Mouse (Mus musculus): ENCODE measurements around the gene Birc7. TPM values are rescaled to one million over a fixed set of nuclear protein-coding genes. Genes with fewer than 3 reads are reported as not detected.

Gene Birc7
- polyA plus RNA-seq, 1 experiment from 2014 or later = 0.09 TPM

Small RNA genes lying within 50 kb of the gene (microRNA-seq; reads per million reads assigned to microRNA genes)
- gene Mir124a-3 = not detected

Other genes with a start within 250 kb of the Birc7 start
- 15.8 and 17.0 TPM in 2 replicates for gene Dido1, start 219.0 kb upstream of the Birc7 start, polyA plus RNA-seq (2015; fragmentation: Nextera tagmentation; extraction: Ambion mirVana)
- gene Gid8, start 218.9 kb upstream of the Birc7 start, polyA plus RNA-seq (2015; fragmentation: Nextera tagmentation; extraction: Ambion mirVana) = 45.7 and 49.4 TPM in 2 replicates
- gene Slc17a9, start 203.8 kb upstream of the Birc7 start, polyA plus RNA-seq (2015; fragmentation: Nextera tagmentation; extraction: Ambion mirVana) = 1.4 and 1.7 TPM in 2 replicates
- not detected in 2 replicates for gene Bhlhe23, start 152.1 kb upstream of the Birc7 start, polyA plus RNA-seq (2015; fragmentation: Nextera tagmentation; extraction: Ambion mirVana)
- gene Ythdf1, start 8.1 kb upstream of the Birc7 start, polyA plus RNA-seq (2015; fragmentation: Nextera tagmentation; extraction: Ambion mirVana) = 17.5 and 33.9 TPM in 2 replicates
- 41.0 TPM in 2 replicates for gene Nkain4, start 25.7 kb downstream of the Birc7 start, polyA plus RNA-seq (2015; fragmentation: Nextera tagmentation; extraction: Ambion mirVana)
- 76.1 and 86.1 TPM in 2 replicates for gene Arfgap1, start 38.2 kb downstream of the Birc7 start, polyA plus RNA-seq (2015; fragmentation: Nextera tagmentation; extraction: Ambion mirVana)
- 0.07 and 0.30 TPM in 2 replicates for gene Col20a1, start 57.5 kb downstream of the Birc7 start, polyA plus RNA-seq (2015; fragmentation: Nextera tagmentation; extraction: Ambion mirVana)
- gene Chrna4, start 114.5 kb downstream of the Birc7 start, polyA plus RNA-seq (2015; fragmentation: Nextera tagmentation; extraction: Ambion mirVana) = 0.22 and 0.37 TPM in 2 replicates
- 0.07 and 0.11 TPM in 2 replicates for gene Kcnq2, start 206.3 kb downstream of the Birc7 start, polyA plus RNA-seq (2015; fragmentation: Nextera tagmentation; extraction: Ambion mirVana)
- 7.1 and 12.4 TPM in 2 replicates for gene Eef1a2, start 228.0 kb downstream of the Birc7 start, polyA plus RNA-seq (2015; fragmentation: Nextera tagmentation; extraction: Ambion mirVana)

Data from heart, embryonic 16.5 days (tissue).